Mouse (Mus musculus) heart, adult 11 months (tissue): Measurements from ENCODE around the gene Tcam1.

Experiments used
- DNase-seq: peaks from one replicate; pipeline ENCODE4 v3.0.0; 2022

Gene Tcam1

DNA sequence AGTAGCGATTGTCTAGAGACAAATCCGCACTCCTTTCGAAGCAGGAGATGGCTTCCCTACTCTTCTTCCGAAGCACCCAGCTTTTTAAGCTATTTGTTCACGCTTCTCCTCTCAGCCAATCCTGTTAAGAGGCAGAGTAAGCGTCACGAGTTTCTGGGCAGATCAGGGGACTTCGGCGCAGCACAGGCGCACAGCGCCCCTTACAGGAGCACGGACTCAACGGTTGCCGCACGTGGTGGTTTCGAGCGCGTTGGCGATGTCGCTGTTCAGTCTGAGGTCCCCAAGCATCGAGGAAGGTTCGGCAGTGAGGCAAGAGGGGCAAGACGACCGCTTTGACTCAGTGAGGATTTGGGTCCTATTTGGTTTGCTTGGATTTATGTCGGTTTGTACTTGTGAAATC, at the start of gene Tcam1:
Gene Tcam1 (plus strand): TSS at position 219 of the 400 bp plus-strand sequence.
- peak; percentile 99 for DNase-seq

DNA sequence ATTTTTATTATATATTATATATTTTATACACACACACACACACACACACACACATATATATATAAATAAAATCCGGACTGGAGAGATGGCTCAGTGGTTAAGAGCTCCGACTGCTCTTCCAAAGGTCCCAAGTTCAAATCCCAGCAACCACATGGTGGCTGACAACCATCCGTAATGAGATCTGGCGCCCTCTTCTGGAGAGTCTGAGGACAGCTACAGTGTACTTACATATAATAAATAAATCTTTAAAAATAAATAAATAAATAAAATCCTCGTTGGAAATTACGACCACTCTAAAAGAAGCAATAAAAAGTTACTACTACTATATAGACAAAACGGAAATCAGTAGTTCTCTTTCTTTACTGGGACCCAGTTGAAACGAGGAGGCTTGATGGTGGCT, 42.5 kb upstream of the Tcam1 start:
- DNase-seq: peak; percentile 29

DNA sequence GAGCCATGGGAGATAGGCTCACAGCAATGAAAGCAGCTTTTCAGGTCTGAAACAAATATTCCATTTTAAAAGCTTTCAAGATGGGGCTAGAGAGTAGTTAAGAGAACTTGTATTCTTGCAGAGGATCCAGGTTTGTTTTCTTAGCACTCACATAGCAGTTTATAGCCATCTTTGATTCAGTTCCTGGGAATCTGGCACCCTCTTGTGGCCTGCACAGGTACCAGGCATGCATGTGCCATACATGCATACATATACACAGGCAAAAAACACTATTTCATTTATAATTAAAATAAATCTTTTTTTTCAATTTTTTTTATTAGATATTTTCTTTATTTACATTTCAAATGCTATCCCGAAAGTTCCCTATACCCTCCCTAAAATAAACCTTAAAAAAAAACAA, 29.6 kb upstream of the Tcam1 start:
- DNase-seq: peak; percentile 66

DNA sequence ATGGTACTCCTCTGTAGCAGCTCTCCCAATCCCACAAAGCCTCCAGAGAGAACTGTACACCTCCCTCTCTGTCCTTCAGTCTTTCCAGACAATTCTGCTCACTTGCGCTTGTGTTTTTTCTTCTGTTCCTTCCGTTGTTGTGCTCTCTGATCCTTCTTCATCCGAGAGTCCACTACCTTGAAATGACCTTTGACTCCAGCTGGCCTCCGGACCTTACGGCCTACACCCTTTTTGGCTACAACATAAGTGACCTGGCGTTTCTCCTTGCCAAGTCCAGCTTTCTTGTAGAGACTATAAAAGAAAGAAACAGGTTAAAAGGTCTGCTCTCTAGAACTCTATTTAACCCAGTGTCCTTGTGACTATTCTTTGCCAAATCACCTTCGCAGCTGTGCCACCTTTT, 27.1 kb upstream of the Tcam1 start:
- DNase-seq: peak; percentile 68

DNA sequence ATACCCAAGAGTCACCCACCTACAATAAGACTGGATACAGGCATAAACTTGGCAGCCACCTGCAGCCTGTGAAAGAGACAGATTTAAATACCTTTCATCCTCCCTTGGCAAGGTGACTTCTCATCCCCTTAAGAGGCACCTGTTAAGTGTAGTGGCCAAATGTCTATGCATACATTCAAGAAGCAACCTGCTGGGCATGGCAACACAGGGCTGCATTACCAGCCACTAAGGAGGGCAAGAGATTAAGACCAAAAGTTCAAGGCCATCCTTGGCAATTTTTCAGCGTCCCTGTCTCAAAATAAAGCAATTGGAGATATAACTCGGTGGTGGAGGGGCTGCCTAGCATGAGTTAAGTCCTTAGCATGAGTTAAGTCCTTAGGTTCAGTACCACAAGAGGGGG, 21.7 kb upstream of the Tcam1 start:
- DNase-seq: no peak

DNA sequence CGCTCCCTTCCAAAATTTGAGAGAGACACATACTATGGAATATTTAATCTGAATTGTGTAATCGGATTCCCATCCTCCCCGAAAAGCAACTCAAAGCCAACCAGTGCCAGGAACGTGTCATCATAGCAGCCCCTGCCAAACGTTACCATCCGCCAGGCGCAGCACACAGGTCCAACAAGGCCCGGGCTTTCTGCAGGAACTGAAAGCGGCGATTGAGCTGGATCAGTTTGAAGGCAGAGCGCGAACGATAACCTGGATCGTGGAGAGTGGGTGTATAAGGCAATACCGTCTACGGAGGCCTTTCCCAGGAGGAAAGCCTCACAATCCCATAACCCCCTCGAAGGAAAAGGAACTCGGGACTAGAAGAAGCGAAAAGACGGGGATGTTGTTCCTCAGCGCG, 21.3 kb upstream of the Tcam1 start:
- peak; percentile 95 for DNase-seq

DNA sequence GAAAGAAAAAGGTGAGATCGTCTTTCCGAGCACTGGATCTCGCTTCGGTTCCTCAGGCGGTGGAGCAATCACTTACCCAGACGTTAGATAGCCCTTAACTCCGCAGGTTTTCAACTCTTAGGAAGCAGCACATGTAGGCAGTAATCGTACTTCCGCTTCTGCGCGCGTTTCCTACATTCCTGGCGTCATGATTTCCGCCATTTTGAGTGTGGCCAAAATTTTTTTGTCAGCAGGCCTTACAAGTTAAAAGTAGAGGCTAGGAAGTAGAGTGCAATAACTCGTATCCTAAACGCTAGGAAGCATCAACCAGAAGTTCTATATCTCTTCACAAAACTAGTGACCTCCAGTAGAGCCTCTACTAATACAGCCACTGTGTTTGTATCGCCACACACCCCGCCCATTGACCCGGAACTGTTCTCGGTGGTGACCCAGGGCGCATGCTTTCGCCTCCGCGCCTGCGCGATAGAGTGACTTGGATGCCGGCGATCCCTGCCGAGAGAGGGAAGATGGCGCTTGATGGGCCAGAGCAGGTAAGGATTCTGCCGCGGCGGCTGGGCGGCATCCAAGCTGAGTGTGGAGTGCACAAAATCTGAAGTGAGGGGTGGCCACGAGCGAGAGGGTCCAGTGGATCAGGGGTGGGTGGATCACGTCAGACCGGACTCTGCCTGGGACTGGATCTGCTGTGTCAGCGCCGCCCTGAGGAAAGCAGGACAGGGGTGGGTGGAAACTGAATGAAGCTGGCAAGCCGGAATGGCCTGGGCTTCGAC, 20.6 kb upstream of the Tcam1 start, which contains the start of the genes Ftsj3 and Psmc5:
Gene Ftsj3 (minus strand): TSS at position 395 of the 767 bp plus-strand sequence.
Gene Psmc5 (plus strand): TSS at position 470 of the 767 bp plus-strand sequence.
- DNase-seq: peak; percentile 99

DNA sequence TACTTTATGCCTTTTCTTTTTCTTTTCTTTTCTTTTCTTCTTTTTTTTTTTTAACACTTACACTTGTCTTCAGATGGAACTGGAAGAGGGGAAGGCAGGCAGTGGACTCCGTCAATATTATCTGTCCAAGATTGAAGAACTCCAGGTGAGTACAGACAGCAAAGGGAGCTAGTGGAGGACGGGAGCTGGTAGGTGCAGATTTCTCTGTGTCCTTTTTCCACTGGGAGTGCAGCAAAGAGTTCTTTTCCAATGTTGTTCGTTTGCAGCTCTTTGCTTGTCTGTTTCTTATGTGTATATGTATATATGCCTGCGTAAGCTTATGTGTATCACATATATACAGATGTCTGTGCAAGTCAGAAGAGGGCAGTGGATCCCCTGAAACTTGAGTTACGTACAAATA, 19.7 kb upstream of the Tcam1 start:
- peak; percentile 80 for DNase-seq

DNA sequence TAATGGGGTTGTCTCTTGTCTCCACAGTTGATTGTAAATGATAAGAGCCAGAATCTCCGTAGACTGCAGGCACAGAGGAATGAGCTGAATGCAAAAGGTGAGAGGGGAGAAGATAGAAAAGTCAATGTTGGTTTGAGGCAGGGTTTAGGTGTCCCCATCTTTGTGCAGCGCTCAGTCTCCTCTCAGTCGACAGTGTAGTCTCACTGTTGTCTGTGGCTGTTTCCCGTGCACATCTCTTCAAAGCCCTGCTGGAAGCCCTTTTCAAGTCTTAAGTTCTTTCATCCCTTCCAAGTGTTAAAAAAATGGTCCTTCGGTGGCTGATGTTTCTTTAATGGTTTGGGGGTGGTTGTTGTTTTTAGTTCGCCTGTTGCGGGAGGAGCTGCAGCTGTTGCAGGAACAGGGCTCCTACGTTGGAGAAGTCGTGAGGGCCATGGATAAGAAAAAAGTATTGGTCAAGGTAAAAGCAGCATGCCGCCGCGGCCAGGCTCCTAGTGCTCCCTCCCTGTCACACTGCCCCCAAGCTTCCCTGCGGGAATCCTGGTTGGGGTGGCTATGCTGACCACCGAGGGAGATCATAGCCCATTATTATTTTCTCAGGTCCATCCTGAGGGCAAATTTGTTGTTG, 15.5 kb upstream of the Tcam1 start:
- DNase-seq: peak; percentile 75

DNA sequence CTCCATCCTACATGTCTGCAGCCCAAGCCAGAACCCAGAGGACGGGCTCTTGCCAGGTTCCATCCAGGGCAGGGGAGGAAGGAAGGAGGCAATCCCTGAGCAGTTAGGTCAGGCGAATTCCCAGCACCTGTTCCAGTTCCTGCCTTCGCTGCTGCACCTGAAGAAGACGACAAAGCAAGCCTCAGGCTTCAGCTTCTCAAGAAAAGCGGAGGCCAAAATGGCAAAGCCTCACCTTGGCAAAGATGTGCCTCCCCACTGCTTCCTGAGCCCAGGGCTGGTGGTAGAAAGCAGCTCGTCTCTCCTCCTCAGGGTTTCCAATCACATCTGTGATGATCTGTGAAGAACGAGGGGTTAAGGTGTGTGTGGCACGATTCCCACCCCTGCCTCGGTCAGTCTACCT, 12.5 kb upstream of the Tcam1 start:
- DNase-seq: no peak

DNA sequence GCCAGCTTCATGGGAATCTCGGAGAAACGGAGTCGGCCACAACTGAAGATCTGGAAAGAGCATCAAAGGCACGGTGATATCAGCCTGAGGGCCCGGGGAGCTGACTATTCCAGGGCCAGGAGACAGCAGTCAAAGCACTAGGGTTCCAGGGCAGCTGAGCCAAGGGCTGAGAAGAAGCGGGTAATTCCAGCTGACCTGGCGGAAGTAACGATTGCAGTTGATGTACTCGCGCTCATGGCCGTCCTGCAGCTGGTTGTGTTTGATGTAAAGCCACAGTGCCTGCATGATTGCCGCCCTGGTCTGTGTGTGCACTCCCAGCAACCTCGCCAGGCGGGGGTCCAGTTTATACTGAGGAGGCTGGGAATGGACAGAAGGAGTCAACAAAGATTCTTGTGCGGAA, 11.5 kb upstream of the Tcam1 start:
- DNase-seq: no peak

DNA sequence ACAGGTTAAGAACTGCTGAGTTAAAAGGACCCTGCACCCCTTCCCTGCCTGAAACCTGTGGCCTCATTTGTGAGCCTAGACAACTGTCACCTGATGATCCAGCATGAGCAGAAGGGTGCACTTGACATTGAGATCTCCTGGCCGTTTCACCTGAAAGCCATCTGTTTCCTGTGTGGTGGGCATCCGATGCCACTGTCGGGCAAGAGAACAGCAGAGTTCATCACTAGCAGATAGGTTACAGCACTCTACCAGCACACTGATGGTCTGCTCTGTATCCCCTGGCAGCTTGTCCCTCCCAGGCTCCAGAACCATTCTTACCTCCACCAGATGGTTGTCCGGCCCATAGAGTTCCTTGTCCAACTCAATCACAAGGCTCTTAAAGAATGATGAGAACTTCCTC, 10.9 kb upstream of the Tcam1 start:
- peak; percentile 89 for DNase-seq

DNA sequence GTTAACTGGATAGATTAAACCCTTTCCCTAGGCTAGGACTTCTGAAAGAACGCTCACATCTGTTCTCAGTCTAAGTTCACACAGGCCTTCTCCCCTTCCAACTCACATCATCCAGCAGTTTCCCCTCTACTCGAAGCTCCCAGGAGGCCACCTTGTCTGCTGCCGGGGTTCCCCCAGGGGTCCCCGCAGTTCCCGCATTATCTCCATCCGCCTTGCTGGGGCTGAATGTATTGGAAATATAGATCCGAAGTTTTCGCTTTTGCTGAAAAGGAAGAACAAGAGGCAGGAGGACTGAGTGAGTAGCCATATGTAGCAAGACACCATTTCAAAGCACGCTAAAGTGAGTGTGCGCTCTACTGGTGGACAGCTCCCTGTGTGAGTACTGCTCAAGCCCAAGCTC, 10.0 kb upstream of the Tcam1 start:
- no peak for DNase-seq

DNA sequence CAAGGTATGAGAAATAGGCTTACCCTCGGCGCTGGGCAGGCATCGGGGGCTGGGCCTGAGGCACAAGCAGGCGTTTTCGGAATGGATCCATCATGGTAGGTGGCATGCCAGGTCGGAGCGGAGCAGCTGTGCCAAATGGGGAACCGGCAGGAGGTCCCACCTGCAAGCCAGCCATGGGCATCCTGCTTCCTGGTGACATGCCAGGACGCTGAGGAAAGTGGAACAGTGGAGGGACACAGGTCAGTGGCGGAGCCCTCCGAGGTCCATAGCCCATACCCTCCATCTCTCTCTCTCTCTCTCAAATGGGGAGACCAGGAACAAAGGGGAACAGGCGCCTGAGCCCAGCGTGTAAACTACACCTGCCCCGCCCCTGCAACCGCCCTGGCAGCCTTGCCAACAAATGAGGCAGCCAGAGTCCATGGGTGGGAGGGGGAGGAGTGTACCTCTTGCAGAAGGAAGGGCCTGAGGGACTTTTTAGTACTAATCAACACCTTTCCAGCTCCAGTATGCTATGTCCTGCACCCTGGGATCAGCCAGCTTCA, 9.1 kb upstream of the Tcam1 start:
- peak; percentile 96 for DNase-seq

DNA sequence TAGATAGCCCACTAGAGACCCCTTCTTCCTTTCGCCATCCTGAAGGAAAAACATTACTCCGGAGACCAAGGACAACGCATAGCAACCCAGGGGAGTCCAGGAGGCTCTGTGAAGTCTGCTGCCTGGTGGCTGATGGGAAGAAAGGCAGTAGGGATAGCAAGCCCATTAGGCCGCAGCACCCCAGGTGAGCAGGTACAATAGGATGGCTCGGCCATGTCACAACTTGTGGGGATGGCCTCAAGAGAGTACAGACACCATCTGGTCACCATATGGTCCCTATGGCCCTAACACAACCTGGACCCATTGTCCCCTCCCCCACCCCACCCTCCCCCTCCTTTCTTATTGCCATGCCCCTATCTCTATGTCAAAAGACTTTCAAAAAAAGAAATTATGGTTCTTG, 8.6 kb upstream of the Tcam1 start:
- peak; percentile 95 for DNase-seq

DNA sequence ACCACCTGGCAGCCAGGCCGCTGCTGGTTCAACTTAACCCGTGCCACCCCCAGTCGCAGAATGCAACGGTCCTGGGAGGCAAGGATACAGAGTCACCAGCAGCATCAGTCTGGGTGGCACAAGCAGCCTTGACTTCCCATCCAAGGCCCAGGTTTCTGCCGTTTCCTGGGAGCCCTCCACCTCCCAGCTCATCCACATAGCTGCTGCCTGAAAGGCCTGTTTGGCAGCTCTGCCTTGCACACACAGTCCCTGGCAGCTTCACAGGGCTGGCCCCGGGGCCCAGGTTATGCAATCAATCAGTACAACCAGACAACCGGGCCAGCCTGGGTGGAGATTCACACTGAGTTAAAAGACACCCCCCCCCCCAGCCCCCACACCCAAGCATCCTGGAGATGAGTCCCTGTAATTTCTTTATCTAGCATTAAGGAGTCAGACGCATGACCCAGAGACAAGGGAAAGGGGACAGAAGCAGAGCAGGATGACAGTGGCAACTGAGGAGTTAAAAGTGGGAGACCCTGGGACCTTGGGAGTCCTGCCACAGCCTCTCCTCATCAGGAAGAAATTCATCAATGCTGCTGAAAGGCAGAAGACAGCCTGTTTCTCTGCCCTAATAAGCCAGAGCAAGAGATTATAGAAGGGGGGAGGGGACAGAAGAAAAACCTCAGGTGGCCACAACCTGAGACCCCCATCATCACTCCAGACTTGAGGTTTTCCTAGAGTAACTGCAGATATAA, 8.0 kb upstream of the Tcam1 start:
- DNase-seq: peak; percentile 99

DNA sequence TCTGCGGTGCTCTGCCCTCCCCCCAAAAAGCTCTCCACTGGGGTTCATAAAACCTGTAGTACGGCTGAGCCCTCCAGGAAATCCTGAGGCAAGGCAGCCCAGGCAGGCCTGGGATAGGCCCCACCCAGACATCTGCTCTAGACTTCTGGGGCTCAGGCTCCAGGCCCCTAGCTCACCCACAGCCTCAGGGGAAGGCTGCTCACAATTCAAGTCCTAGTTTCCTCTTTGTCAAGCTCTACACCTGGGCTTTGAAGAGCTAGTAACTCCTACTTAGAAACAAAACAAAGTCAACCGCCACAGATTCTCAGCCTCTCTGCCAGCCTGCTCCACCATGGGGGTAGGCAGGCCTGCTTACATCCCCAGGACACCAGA, 7.4 kb upstream of the Tcam1 start:
- DNase-seq: peak; percentile 95

DNA sequence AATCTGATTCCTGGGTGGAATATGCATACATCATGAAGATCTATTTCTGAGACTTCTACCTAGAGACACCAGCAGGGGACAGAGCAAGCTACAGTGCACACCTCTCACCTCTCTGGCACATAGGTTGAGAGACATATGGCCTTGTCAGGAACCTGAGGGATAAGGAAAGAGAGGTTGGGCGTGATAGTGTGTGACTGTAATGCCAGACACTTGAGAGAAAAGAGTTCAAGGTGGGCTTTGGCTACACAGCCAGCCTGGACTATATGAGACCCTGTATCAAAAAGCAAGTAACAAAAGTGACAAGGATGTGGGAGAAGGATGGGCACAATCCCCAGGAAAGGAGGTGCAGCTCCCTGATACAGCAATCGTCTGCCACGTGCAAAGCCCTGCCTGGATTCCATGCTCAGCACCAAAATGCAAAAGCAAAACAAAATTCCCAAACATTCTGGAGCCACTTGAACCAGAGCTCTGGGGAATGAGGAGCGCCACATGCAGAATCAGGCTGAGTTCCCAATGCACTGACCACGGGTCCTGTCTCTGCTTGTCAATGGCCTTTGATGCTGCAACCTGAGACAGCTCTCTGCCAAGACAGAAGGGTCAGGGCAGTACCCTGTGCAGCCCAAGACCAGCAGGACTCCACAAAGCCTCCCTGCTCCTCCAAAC, 5.2 kb upstream of the Tcam1 start:
- peak; percentile 94 for DNase-seq

DNA sequence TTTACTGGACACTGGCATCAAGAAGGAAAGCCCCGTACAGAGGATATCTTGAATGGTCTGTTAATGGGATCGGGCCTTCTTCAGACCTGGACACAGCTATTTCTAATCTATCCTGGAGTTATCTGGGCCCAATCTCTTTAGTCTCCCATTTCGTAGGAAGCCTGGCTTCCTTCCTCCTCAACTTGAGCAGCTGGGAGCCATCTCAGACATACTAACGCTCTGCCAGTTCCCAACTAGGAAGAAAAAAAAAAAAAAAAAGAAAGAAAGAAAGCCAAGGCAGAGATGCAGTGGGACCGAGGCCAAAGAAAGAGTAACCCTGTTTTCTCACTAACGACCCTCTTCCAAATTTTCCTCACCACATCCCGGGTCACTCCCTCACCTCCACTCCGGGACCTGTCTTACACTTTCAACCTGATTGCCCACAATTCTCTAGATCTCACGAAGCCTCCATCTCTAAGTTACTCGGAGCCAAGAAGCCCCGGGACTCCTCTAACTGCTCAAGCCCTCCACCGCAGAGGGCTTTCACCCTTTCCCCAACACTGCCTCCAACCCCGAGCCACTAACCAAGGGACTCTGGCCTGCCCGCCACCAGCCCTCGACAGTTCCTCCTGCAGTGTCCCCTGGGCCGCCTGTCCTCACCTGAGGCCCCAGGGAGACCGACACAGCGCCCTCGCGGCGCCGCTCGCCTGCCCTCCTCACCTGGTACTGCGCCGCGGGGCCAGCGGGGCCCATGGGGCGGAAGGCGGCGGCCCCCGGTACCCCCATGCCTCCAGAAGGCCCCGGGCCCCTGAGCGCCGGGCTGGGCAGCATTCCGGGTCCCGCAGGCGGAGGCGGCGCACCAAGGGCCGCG, 4.5 kb upstream of the Tcam1 start:
- peak; percentile 97 for DNase-seq

DNA sequence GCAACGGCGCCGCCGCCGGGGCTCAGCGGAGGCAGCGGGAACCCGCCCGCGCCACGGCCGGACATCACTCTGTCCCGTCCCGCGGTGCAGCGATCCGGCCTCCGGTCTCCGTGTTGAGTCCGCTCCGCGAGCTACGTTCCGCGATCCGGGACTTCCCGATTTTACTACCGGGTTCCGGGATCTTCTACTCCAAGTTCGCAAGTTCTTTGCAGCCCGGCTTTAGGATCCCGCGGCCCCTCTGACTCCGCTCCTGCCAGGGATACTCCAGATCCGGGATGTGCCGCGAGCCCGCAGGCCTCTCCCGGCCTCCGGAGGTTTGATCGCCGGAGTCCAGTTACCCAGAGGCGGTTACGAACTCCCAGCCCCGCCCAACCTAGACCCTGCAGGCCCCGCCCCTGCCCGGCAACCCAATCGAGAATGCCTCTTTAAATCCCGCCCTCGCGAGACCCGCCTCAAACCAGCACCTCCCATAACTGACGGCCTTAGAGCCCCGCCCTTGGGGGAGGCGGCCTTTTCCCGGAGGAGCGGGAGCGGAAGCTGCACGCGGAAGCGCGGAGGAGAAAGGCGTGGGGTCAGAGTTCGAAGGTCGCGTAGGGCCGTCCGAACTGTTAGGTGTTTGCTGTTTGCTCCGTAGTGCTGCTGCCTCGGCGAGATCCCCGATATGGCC, 3.7 kb upstream of the Tcam1 start, which contains the start of gene Smarcd2:
Gene Smarcd2 (minus strand): TSS at position 329 of the 667 bp plus-strand sequence.
- DNase-seq: peak; percentile 100

DNA sequence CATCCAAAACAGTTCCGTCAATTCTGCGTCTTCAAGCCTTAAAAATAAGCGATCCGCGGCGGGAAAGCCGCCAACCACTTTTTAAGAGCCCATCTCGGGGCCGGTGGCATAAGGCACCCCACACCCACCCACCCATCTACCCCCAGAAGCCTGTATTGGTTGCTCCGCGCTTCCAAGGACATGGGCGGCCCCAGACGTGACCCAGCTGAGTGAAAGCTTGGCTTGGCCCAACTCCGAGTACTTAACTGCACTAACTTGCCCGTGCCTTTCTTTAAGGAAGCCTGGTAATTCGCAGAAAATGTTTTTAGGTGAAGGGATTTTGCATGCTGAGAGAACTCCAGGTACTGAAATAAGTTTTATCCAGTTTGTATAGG, 3.2 kb upstream of the Tcam1 start:
- no peak for DNase-seq
